Mouse (Mus musculus) kidney, adult 11 months (tissue): ENCODE measurements at regions not wholly inside any gene's neighbourhood (a gene's known extent, or its start where the extent isn't known, plus 50 kb on each side); places are given as distances from the start of the nearest gene placed in this dataset.
"Not testable (repeated sequence)": the region's sequence is repeated elsewhere in the genome, so short reads cannot be mapped to it uniquely, and the experiment has no call there.

ENCODE experiments used
- DNase-seq: peaks from one replicate; pipeline ENCODE4 v3.0.0; 2022

- no peak for DNase-seq
These were observed 419.7 kb upstream of the Lrp1b start for GRCm38 (mm10) chr2:43072964-43073619.

GRCm38 (mm10) chr2:43097560-43098233, 444.3 kb upstream of the Lrp1b start:
- no peak for DNase-seq

- DNase-seq: no peak
These were observed 435.3 kb upstream of the Kynu start for GRCm38 (mm10) chr2:43119862-43120261.

DNA sequence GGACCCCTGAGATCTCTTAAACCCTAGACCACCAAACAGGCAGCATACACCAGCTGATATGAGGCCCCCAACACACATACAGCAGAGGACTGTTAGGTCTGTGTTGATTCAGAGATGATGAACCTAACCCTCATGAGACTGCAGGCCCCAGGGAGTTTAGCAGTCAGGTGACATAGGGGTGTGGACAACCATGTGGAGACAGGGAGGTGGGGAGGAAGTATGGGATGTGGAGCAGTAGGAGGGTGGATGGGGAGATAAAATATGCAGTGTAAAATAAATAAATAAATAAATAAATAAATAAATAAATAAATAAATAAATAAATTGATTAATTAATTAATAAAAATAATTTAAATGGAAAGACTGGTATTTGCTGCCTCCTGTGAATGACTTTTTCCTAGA, 401.6 kb upstream of the Kynu start:
- DNase-seq: no peak

- DNase-seq: no peak
These were observed 373.0 kb upstream of the Kynu start for GRCm38 (mm10) chr2:43182105-43182504.

GRCm38 (mm10) chr2:43195531-43195930, 359.6 kb upstream of the Kynu start:
- DNase-seq: not testable (repeated sequence)

DNA sequence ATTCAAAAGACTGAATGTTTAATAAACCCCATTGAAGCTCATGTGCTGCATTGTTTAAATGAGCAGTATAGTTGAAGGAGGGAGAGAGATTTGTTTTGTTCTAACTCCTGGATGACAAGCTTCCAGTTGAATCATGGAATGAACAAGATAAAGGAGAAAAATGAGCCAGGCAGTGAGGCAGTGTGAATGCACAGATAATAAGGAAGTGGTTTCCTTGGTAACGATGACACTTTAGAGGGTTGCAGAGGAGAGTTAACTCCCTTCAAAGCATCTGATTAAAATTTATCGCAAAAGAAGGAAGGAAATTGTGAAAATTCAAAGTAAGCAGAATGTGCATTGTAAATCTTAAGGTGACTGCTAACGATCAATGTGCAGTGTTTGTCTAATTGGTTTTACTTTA, 346.9 kb upstream of the Kynu start:
- no peak for DNase-seq

DNA sequence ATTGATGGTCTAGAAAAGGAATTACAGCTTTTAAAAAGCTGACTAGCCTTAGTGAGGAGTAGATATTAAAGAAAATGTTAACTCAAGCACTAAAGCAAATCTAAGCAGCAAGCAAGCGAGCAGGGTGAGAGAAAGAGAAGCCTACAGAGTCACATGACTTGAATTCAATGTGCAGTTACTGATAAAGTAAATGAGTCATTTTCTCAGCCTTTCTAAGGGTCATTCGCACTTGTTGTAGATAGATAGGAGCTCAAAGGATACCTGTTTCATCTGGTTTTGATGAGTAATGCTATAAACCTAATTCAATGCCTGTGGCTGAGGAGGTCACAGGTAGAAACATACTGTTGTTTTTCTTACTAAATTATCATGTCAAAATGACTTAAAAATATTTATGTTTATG, 341.2 kb upstream of the Kynu start:
- DNase-seq: no peak

DNA sequence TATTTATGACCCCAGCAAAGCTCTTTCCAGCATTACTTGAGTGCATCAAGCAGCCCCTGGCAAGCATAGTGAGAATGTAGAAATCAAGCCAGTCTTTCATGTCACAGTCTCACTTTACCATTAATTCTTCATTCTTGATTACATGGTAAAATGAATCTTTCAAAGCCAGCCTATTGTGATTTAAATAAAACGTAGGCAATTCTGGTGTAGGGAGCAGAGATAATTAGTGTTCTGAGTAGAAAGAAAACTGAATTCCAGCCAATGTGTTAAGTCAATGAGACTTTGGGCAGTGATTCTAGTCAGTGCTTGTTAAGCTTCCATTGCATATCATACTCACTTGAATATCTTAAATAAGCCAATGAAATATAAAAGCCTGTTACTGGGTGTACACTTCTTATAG, 338.0 kb upstream of the Kynu start:
- DNase-seq: no peak

DNA sequence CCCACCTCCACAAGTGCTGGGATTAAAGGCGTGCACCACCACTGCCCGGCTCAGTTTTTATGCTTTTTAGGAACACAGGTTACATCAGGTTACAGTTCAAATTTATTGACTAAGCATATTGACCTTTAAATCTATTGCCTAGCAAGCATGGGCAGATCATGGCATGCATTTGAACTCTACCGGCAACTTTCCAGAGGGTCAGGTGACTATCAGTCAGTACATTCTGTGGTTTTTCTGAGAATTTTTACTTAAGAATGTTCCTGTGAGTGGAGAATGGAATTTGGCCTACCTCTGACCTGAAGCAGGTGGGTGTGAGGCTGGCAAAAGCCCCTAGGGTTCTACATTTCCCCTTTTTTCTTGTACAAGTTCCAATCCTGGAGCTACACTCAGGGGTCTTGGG, 332.4 kb upstream of the Kynu start:
- peak; percentile 10 for DNase-seq

DNA sequence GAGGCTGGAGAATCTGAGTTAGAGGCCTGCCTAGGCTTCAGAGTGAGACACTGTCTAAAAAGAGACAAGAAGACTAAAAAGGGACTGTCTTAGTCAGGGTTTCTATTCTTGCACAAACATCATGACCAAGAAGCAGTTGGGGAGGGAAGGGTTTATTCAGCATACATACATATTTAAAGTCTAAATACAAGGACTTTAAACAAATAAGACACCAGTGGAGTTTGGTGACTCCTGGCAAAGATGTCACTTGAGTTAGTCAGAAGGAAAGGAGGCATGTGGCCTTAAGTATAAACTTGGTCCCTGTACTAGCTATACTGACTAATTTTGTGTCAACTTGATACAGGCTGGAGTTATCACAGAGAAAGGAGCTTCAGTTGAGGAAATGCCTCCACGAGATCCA, 330.4 kb upstream of the Kynu start:
- DNase-seq: not testable (repeated sequence)

- DNase-seq: no peak
These were observed 308.3 kb upstream of the Kynu start for GRCm38 (mm10) chr2:43246786-43247185.

GRCm38 (mm10) chr2:43248671-43249070, 306.5 kb upstream of the Kynu start:
- DNase-seq: no peak

GRCm38 (mm10) chr2:43254709-43255108, 300.4 kb upstream of the Kynu start:
- DNase-seq: no peak

GRCm38 (mm10) chr2:43270802-43271201, 284.3 kb upstream of the Kynu start:
- no peak for DNase-seq

GRCm38 (mm10) chr2:43272080-43272479, 283.0 kb upstream of the Kynu start:
- DNase-seq: no peak

DNA sequence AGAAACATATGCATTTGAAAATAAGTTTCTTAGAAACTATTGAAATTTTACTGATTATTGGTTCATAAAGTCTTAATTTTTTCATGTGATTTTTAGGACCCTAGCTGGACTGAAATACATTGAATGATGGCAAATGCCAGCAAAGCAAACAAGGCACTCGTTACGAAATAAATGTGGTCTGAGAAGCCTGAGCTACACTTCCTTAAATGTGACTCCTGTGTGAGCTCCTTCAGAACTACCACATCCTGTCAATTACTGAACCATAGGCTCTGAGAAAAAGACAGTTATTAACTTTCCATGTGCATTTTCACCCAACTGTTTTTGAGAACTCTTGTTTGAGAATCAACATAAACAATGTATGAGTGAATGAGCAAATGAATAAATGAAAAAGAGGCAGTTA, 281.1 kb upstream of the Kynu start:
- no peak for DNase-seq

DNA sequence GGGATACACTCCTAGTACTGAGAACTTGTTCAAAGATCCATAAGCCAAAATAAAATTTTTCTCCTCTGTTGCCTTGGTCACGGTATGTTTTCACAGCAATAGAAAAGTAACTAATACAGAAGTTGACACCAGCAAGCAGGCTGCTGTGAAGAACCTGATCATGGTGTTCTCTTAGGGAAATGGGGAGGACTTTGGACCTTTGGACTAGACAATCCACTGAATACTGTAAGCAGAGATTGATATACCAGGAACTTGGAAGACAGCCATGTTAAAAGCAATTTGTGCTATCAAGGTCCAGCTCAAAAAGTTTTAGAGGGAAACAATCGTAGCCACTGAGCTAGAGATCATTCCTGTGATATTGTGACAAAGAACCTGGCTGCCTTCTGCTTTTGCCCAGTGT, 259.3 kb upstream of the Kynu start:
- no peak for DNase-seq

DNA sequence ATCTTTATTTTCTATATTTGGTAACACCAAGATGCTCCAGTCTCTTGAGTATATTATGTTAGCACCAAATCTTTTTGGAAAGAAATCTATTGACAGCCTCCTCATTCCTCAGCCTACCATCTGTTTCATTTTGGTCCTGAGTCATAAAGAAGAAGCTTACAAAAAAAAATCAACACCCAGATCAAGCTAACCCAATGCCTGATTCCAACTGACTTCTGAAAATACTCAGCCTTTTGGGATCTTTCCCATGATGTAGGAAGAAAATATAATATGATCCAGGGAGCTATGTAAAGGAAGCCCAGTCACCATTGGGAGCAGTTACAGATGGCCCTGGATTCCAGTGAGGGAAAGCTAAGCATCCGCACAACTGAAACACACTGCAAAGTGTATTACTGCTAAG, 231.3 kb upstream of the Kynu start:
- DNase-seq: no peak

DNA sequence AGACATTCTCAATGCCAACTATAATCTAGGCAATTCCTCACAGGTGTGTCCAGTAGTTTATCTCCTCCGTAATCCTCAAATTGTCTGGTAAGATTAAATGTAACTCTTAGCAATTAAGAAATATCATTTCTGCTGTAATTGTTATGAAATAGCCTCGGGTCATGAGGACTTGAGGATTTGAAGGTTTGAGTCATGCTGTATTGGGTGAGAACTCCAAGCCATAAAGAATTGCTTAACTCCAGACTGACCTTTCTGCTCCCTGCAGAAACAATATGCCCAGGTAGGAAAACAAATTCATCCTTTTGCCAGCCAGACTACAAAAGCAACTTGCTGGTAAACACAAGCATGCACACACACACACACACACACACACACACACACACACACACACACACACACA, 190.8 kb upstream of the Kynu start:
- no peak for DNase-seq

- DNase-seq: no peak
These were observed 189.3 kb upstream of the Kynu start for GRCm38 (mm10) chr2:43365812-43366211.

GRCm38 (mm10) chr2:43403348-43403747, 151.8 kb upstream of the Kynu start:
- no peak for DNase-seq

DNA sequence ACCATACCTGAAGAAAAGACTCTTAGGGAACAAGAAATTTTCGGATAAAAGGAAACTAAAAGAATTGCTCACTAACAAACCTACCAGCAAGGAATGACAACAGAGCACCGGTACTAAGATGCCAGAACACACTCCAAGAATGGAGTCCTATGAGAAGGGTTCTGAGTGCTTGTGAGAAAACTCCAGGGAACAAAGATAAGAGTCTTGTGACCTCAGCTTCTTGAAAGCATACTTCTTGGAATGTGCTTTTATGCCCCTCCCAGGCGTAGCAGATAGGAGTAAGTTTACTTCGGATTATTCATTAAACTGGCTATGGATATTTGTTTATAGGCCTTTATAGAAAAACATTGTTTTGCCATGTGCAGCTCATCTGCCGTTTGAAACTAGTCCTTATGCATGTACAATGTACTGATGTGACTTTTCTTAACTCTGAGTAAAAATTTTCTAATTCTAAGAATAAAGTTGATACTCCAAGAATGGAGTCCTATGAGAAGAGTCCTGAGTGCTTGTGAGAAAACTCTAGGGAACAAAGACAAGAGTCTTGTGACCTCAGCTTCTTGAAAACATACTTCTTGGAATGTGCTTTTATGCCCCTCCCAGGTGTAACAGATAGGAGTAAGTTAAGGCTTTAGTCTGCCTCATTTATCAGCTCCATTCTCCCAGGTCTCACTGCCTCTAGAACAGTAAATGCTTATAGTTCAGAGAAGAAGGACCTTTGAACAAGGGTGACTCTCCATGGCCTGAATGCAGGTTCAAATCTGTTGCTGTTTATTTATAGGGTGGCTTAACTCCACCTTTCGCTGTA, 150.8 kb upstream of the Kynu start:
- DNase-seq: no peak

DNA sequence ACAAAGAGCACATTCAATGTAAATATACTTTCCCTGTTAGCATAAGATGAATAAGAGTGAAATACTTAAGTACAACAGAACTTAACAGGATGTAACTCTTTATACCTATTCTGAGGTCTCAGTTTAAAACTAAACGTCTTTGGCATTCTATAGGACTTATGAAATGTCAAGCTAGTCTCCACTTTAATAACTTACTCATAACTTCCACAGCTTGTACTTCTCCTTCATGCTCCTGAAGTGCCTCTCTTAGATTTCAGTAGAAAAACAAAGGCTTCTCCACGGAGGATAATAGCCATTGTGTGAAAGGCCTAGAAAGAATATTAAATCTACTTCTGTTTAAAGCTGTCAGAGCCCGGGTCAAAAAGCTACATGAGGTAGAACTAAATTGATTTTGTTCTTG, 117.9 kb upstream of the Kynu start:
- DNase-seq: no peak
